Mouse (Mus musculus) hindbrain, embryonic 14.5 days (tissue): ENCODE measurements around the gene Hsfy2. TPM values are rescaled to one million over a fixed set of nuclear protein-coding genes. Genes with fewer than 3 reads are reported as not detected.

Experiments
- ATAC-seq: fragments of 200-750 bp; cut with Nextera tagmentation; 2 replicates; pipeline ENCODE4 v1.8.0; 2017; ENCODE audit warnings: moderate number of reproducible peaks, mild to moderate bottlenecking, moderate TSS enrichment, moderate library complexity; ENCODE audit not compliant: low FRiP score
- DNase-seq: peaks from one replicate; pipeline ENCODE4 v3.0.0-alpha.2; 2015; ENCODE audit warnings: low spot score
- H3K27ac ChIP-seq: fragments of 300-500 bp; sonication (generic); 2 replicates; pipeline ENCODE4 v1.5.1; 2014; ENCODE audit warnings: mild to moderate bottlenecking, moderate library complexity
- H3K27me3 ChIP-seq: fragments of 300-500 bp; sonication (generic); 2 replicates; pipeline ENCODE4 v1.6.1; 2014; ENCODE audit warnings: mild to moderate bottlenecking, low read length, mixed read lengths; ENCODE audit not compliant: control insufficient read depth, insufficient read depth
- H3K36me3 ChIP-seq: fragments of 300-500 bp; sonication (generic); replicated peaks from 2 replicates; pipeline ENCODE4 v1.6.1; 2014; ENCODE audit not compliant: control insufficient read depth, insufficient read depth
- H3K4me1 ChIP-seq: fragments of 300-500 bp; sonication (generic); replicated peaks from 2 replicates; pipeline ENCODE4 v1.6.1; 2014; ENCODE audit warnings: antibody characterized with exemption, low read length, mixed read lengths; ENCODE audit not compliant: control insufficient read depth, insufficient read depth
- H3K4me2 ChIP-seq: fragments of 300-500 bp; sonication (generic); replicated peaks from 2 replicates; pipeline ENCODE4 v1.6.1; 2014; ENCODE audit warnings: mild to moderate bottlenecking, moderate library complexity
- H3K4me3 ChIP-seq: fragments of 300-500 bp; sonication (generic); replicated peaks from 2 replicates; pipeline ENCODE4 v1.5.1; 2014; ENCODE audit warnings: mild to moderate bottlenecking, low read length
- H3K9ac ChIP-seq: fragments of 300-500 bp; sonication (generic); 2 replicates; pipeline ENCODE4 v1.6.1; 2014
- H3K9me3 ChIP-seq: fragments of 300-500 bp; sonication (generic); 2 replicates; pipeline ENCODE4 v1.6.1; 2016; ENCODE audit warnings: low read length; ENCODE audit not compliant: control insufficient read depth
- WGBS: fragments of 180-500 bp; shearing (Covaris S2); extraction: QIAGEN DNeasy Blood & Tissue Kit; methylation state at CpG from one replicate; pipeline ENCODE4 v1.1.7; 2014; 5-methylcytosine and 5-hydroxymethylcytosine counted together
- polyA plus RNA-seq: library from polyadenylated mRNA; unstranded; fragments of >200 nt; fragmentation: Nextera tagmentation; extraction: Ambion mirVana; gene quantifications from 2 replicates; pipeline ENCODE4 v1.2.1, GENCODE M21; 2014

Gene Hsfy2
- polyA plus RNA-seq, 1 experiment from 2014 or later: not detected

GRCm38 (mm10) chr1:56626824-56627223, 10.4 kb downstream of the Hsfy2 start:
- ATAC-seq: no peak
- DNase-seq: no peak
- Histone ChIP-seq H3K36me3 (no peaks in the 10 kb centered on the region), H3K27ac (no peak overlapping the region), H3K9me3 (no peaks in the 10 kb centered on the region), H3K9ac (no peak overlapping the region), H3K4me2 (no peak overlapping the region), H3K4me1 (no peaks in the 10 kb centered on the region), H3K27me3 (no peaks in the 10 kb centered on the region), H3K4me3 (no peak overlapping the region)
- WGBS: 85% methylated on average over 7 of the region's 7 CpGs

GRCm38 (mm10) chr1:56624304-56624703, 12.9 kb downstream of the Hsfy2 start:
- H3K27ac ChIP-seq: no peak overlapping the region
- no peak overlapping the region for H3K9ac ChIP-seq
- no peaks in the 10 kb centered on the region for H3K27me3 ChIP-seq
- H3K36me3 ChIP-seq: no peaks in the 10 kb centered on the region
- H3K9me3 ChIP-seq: no peaks in the 10 kb centered on the region
- 85% methylated on average over 3 of the region's 3 CpGs for WGBS
- ATAC-seq: no peak
- no peak overlapping the region for H3K4me3 ChIP-seq
- no peaks in the 10 kb centered on the region for H3K4me1 ChIP-seq
- no peak for DNase-seq
- no peak overlapping the region for H3K4me2 ChIP-seq

GRCm38 (mm10) chr1:56612384-56612783, 24.9 kb downstream of the Hsfy2 start:
- no peak for DNase-seq
- H3K9ac ChIP-seq: no peak overlapping the region
- no peaks in the 10 kb centered on the region for H3K4me1 ChIP-seq
- no peaks in the 10 kb centered on the region for H3K27me3 ChIP-seq
- H3K36me3 ChIP-seq: no peaks in the 10 kb centered on the region
- WGBS: 86% methylated on average over 1 of the region's 1 CpGs
- ATAC-seq: no peak
- no peak overlapping the region for H3K4me3 ChIP-seq
- no peaks in the 10 kb centered on the region for H3K9me3 ChIP-seq
- H3K4me2 ChIP-seq: no peak overlapping the region
- no peak overlapping the region for H3K27ac ChIP-seq
